ENCODE assay signal across 21 mouse cellular contexts in genomic region chr3:32492097-32493090, GRCm38 (mm10). TPM values are rescaled to one million over a fixed set of nuclear protein-coding genes. Genes with fewer than 3 reads are reported as not detected.
DNase-seq lines count a peak whose midpoint lies in the region; ATAC-seq lines count a peak whose summit lies in the region.
"Had no signal": no experiment of that assay in that cellular context is flagged by ENCODE, and none has a peak within 500 bp of the region (broad histone marks: within the 10 kb centered on the region; RNA-seq: fewer than 3 reads in every experiment).

Gene Kcnmb3 (minus strand): TSS chr3:32492231.

- H3K36me3 ChIP-seq in heart, embryonic 10.5 days = no peaks in the 10 kb centered on the region
- H3K36me3 ChIP-seq in kidney, embryonic 14.5 days (ENCODE audit: control insufficient read depth, insufficient read depth, low read length) = no peaks in the 10 kb centered on the region
- H3K36me3 ChIP-seq in splenic B cell, adult 2 months (ENCODE audit: control insufficient read depth, insufficient read depth, low read length, poor library complexity, severe bottlenecking) = no peaks in the 10 kb centered on the region
- H3K36me3 ChIP-seq in limb, embryonic 10.5 days = no peaks in the 10 kb centered on the region
- H3K36me3 ChIP-seq: forebrain, embryonic 15.5 days; heart, embryonic 12.5 days; hindbrain, embryonic 15.5 days had no signal

- no peaks in the 10 kb centered on the region for H3K9me3 ChIP-seq in heart, embryonic 10.5 days
- H3K9me3 ChIP-seq in kidney, embryonic 14.5 days (ENCODE audit: control insufficient read depth, low read length) = no peaks in the 10 kb centered on the region
- H3K9me3 ChIP-seq in limb, embryonic 10.5 days (replicated peaks) = no peaks in the 10 kb centered on the region
- H3K9me3 ChIP-seq: forebrain, embryonic 15.5 days; heart, embryonic 12.5 days; hindbrain, embryonic 15.5 days had no signal

- H3K4me2 ChIP-seq in kidney, embryonic 14.5 days (replicated peaks; ENCODE audit: low read depth, low read length) = no peak within 1 kb of the TSS
- H3K4me2 ChIP-seq: forebrain, embryonic 15.5 days; heart, embryonic 12.5 days; hindbrain, embryonic 15.5 days had no signal

- H3K4me1 ChIP-seq in heart, embryonic 10.5 days = 0 out of 2 replicates have a peak, but pooled peaks cover 4% of the 10 kb centered on the region
- no peaks in the 10 kb centered on the region for H3K4me1 ChIP-seq in kidney, embryonic 14.5 days (ENCODE audit: control insufficient read depth, insufficient read depth, low read length)
- H3K4me1 ChIP-seq in limb, embryonic 10.5 days = peaks cover 10% of the 10 kb centered on the region; the same call in 1 of the 2 replicates
- H3K4me1 ChIP-seq: hindbrain, embryonic 15.5 days had no signal

- no peak within 1 kb of the TSS for H3K9ac ChIP-seq in kidney, embryonic 14.5 days (ENCODE audit: low read depth, low read length)
- H3K9ac ChIP-seq: forebrain, embryonic 15.5 days; heart, embryonic 12.5 days; hindbrain, embryonic 15.5 days had no signal

- intact Hi-C loops in heart, postnatal 14 days (cut with DNase I) = no loop called here

- H3K27me3 ChIP-seq in heart, embryonic 10.5 days (ENCODE audit: insufficient read depth, poor library complexity, severe bottlenecking) = no peaks in the 10 kb centered on the region
- H3K27me3 ChIP-seq in kidney, embryonic 14.5 days (ENCODE audit: control insufficient read depth, insufficient read depth, low read length) = no peaks in the 10 kb centered on the region
- no peaks in the 10 kb centered on the region for H3K27me3 ChIP-seq in splenic B cell, adult 2 months (ENCODE audit: control insufficient read depth, insufficient read depth, low read length, poor library complexity, severe bottlenecking)
- no peaks in the 10 kb centered on the region for H3K27me3 ChIP-seq in limb, embryonic 10.5 days (ENCODE audit: low read depth, poor library complexity, severe bottlenecking)
- H3K27me3 ChIP-seq: forebrain, embryonic 15.5 days; heart, embryonic 12.5 days; hindbrain, embryonic 15.5 days had no signal

- H3K4me3 ChIP-seq in heart, embryonic 10.5 days = no peak within 1 kb of the TSS
- no peak within 1 kb of the TSS for H3K4me3 ChIP-seq in kidney, embryonic 14.5 days (ENCODE audit: low read length)
- no peak within 1 kb of the TSS for H3K4me3 ChIP-seq in limb, embryonic 10.5 days
- H3K4me3 ChIP-seq: forebrain, embryonic 15.5 days; heart, embryonic 12.5 days; hindbrain, embryonic 15.5 days had no signal

- no peak for ATAC-seq in kidney, embryonic 14.5 days (ENCODE audit: low FRiP score, low TSS enrichment)
- ATAC-seq: forebrain, embryonic 15.5 days had no signal

- 72% methylated on average over 11 of the region's 11 CpGs for WGBS in heart, embryonic 10.5 days
- 83% methylated on average over 11 of the region's 11 CpGs for WGBS in kidney, embryonic 14.5 days
- 85% methylated on average over 11 of the region's 11 CpGs for WGBS in limb, embryonic 10.5 days

- H3K27ac ChIP-seq in heart, embryonic 10.5 days = no peak within 1 kb of the TSS
- no peak within 1 kb of the TSS for H3K27ac ChIP-seq in kidney, embryonic 14.5 days (ENCODE audit: low read depth, low read length)
- no peak within 1 kb of the TSS for H3K27ac ChIP-seq in limb, embryonic 10.5 days
- H3K27ac ChIP-seq: forebrain, embryonic 15.5 days; hindbrain, embryonic 15.5 days had no signal

- DNase-seq in heart, embryonic 10.5 days (ENCODE audit: low spot score) = peak; percentile 36
- no peak for DNase-seq in heart, postnatal 14 days
- peak; percentile 34 to 43 for DNase-seq in kidney, postnatal 36 days
- peak; percentile 33 to 35 for DNase-seq in spleen, postnatal 36 days (ENCODE audit: low spot score in 2 of 2)
- no peak for DNase-seq in spleen, postnatal 14 days (ENCODE audit: low spot score in 2 of 2)
- peak; percentile 33 for DNase-seq in splenic B cell, adult 2 months (ENCODE audit: low read depth, low spot score)
- DNase-seq in limb, embryonic 10.5 days (ENCODE audit: low spot score) = no peak
- DNase-seq: adrenal gland, postnatal 14 days; cerebellum, adult 2 months; cerebellum, postnatal 10 days; gastrocnemius, postnatal 36 days; heart, adult 18-20 months; heart, postnatal 36 days had no signal

RNA-seq across cellular contexts. Expression of gene Kcnmb3, which starts in this region (rescaled TPM):
- not detected in 2 replicates for polyA plus RNA-seq in heart, embryonic 10.5 days (2016; fragmentation: Nextera tagmentation; extraction: Ambion mirVana)
- total RNA-seq in heart, postnatal 14 days (2021) = under 1 TPM in 1 of 2 experiments, not detected in 1; 0.17 TPM
- not detected in 2 replicates for polyA plus RNA-seq in kidney, embryonic 14.5 days (2014; fragmentation: Nextera tagmentation; extraction: Ambion mirVana)
- 0.09 and 0.14 TPM in 2 replicates for polyA plus RNA-seq in limb, embryonic 10.5 days (2016; fragmentation: Nextera tagmentation; extraction: Ambion mirVana)
- total RNA-seq: adrenal gland, adult 18-20 months; gastrocnemius, adult 8-10 months; heart, adult 18-20 months; heart, postnatal 36 days; MEL had no signal
- polyA plus RNA-seq: embryonic facial prominence, embryonic 11.5 days; heart, embryonic 12.5 days; hindbrain, embryonic 15.5 days had no signal

Comparison
In these comparisons a context has a peak if more than half of its experiments do, and no peak if none do; other contexts are left out.
1. DNase-seq: peak in kidney, postnatal 36 days (2 of 2), spleen, postnatal 36 days (2 of 2) and splenic B cell, adult 2 months (single experiment); none in heart, postnatal 14 days (0 of 2), spleen, postnatal 14 days (0 of 2) and limb, embryonic 10.5 days (single experiment).
2. Peak in DNase-seq in heart, embryonic 10.5 days; RNA of the gene not detected or under 1 TPM.